Mouse (Mus musculus) macrophage (primary cell): ENCODE results near the gene Ntpcr. TPM values are rescaled to one million over a fixed set of nuclear protein-coding genes. Genes with fewer than 3 reads are reported as not detected.

Experiments used
- H3K27ac ChIP-seq: fragments of 350-480 bp; formaldehyde crosslinking; 2 replicates; pipeline ENCODE4 v1.9.0; 2021
- H3K36me3 ChIP-seq: fragments of 350-480 bp; formaldehyde crosslinking; 2 replicates; pipeline ENCODE4 v1.9.0; 2021; ENCODE audit errors: inconsistent target
- H3K4me3 ChIP-seq: fragments of 350-480 bp; formaldehyde crosslinking; 2 replicates; pipeline ENCODE4 v1.9.0; 2021; ENCODE audit errors: inconsistent target
- H3K79me2 ChIP-seq: fragments of 350-480 bp; formaldehyde crosslinking; 2 replicates; pipeline ENCODE4 v1.9.0; 2021; ENCODE audit errors: inconsistent target
- whole genome bisulfite sequencing: methylation state at CpG from one replicate; pipeline ENCODE4 v1.1.7; 2026; ENCODE audit warnings: inconsistent platforms; ENCODE audit not compliant: missing documents; 5-methylcytosine and 5-hydroxymethylcytosine counted together
- polyA plus RNA-seq: library from polyadenylated mRNA; stranded (reverse); fragments of 250-400 nt; gene quantifications from 3 replicates; pipeline ENCODE4 v1.2.4, GENCODE M21; 2018; ENCODE audit warnings: inconsistent platforms

The Ntpcr gene
- polyA plus RNA-seq, 1 experiment from 2014 or later: 20.0 TPM

- Histone ChIP-seq H3K36me3 (peaks cover 62% of the 10 kb centered on the region), H3K4me3 (no peak overlapping the region), H3K27ac (no peak overlapping the region), H3K79me2 (no peaks in the 10 kb centered on the region)
- 46% methylated on average over 5 of the region's 5 CpGs for WGBS
Observed at GRCm38 (mm10) chr8:125741377-125741776, 11.6 kb downstream of the Ntpcr start.

- peaks cover 62% of the 10 kb centered on the region for H3K36me3 ChIP-seq
- WGBS: 38% methylated on average over 2 of the region's 2 CpGs
Observed at GRCm38 (mm10) chr8:125741855-125742254, 12.1 kb downstream of the Ntpcr start.

GRCm38 (mm10) chr8:125742406-125742805 lies 12.6 kb downstream of the Ntpcr start:
- no peak overlapping the region for H3K27ac ChIP-seq

More at GRCm38 (mm10) chr8:125741855-125742254, 12.1 kb downstream of the Ntpcr start:
- Histone ChIP-seq H3K27ac (no peak overlapping the region), H3K79me2 (no peaks in the 10 kb centered on the region), H3K4me3 (no peak overlapping the region)

GRCm38 (mm10) chr8:125744914-125745576 lies 15.3 kb downstream of the Ntpcr start:
- no peak overlapping the region for H3K27ac ChIP-seq
- H3K4me3 ChIP-seq: no peak overlapping the region
- 89% methylated on average over 10 of the region's 10 CpGs for WGBS
- peaks cover 37% of the 10 kb centered on the region for H3K36me3 ChIP-seq
- H3K79me2 ChIP-seq: no peaks in the 10 kb centered on the region

More at GRCm38 (mm10) chr8:125742406-125742805, 12.6 kb downstream of the Ntpcr start:
- no peak overlapping the region for H3K4me3 ChIP-seq
- 32% methylated on average over 8 of the region's 8 CpGs for WGBS
- H3K36me3 ChIP-seq: peaks cover 62% of the 10 kb centered on the region
- H3K79me2 ChIP-seq: no peaks in the 10 kb centered on the region

GRCm38 (mm10) chr8:125747390-125747789 lies 17.6 kb downstream of the Ntpcr start:
- Histone ChIP-seq H3K4me3 (no peak overlapping the region), H3K79me2 (no peaks in the 10 kb centered on the region), H3K36me3 (peaks cover 25% of the 10 kb centered on the region), H3K27ac (no peak overlapping the region)
- WGBS: 96% methylated on average over 8 of the region's 8 CpGs

GRCm38 (mm10) chr8:125750846-125751245 lies 21.1 kb downstream of the Ntpcr start:
- Histone ChIP-seq H3K4me3 (no peak overlapping the region), H3K79me2 (no peaks in the 10 kb centered on the region), H3K36me3 (peaks cover 14% of the 10 kb centered on the region; the same call in 1 of the 2 replicates), H3K27ac (no peak overlapping the region)
- 48% methylated on average over 8 of the region's 8 CpGs for whole genome bisulfite sequencing

- WGBS: 90% methylated on average over 8 of the region's 8 CpGs
- H3K27ac ChIP-seq: no peak overlapping the region
Observed at GRCm38 (mm10) chr8:125755896-125756295, 26.1 kb downstream of the Ntpcr start.

GRCm38 (mm10) chr8:125756391-125757105 lies 26.8 kb downstream of the Ntpcr start:
- Histone ChIP-seq H3K36me3 (no peaks in the 10 kb centered on the region), H3K79me2 (no peaks in the 10 kb centered on the region), H3K4me3 (no peak overlapping the region), H3K27ac (no peak overlapping the region)
- WGBS: 66% methylated on average over 8 of the region's 9 CpGs

More at GRCm38 (mm10) chr8:125755896-125756295, 26.1 kb downstream of the Ntpcr start:
- H3K79me2 ChIP-seq: no peaks in the 10 kb centered on the region
- H3K4me3 ChIP-seq: no peak overlapping the region
- H3K36me3 ChIP-seq: no peaks in the 10 kb centered on the region

- Histone ChIP-seq H3K27ac (no peak overlapping the region), H3K4me3 (no peak overlapping the region), H3K79me2 (no peaks in the 10 kb centered on the region), H3K36me3 (no peaks in the 10 kb centered on the region)
- 73% methylated on average over 1 of the region's 1 CpGs for WGBS
Observed at GRCm38 (mm10) chr8:125757106-125757496, 27.3 kb downstream of the Ntpcr start.

- Histone ChIP-seq H3K79me2 (no peaks in the 10 kb centered on the region), H3K27ac (no peak overlapping the region), H3K4me3 (no peak overlapping the region), H3K36me3 (no peaks in the 10 kb centered on the region)
- 67% methylated on average over 10 of the region's 10 CpGs for WGBS
Observed at GRCm38 (mm10) chr8:125759022-125759421, 29.3 kb downstream of the Ntpcr start.

GRCm38 (mm10) chr8:125763066-125763786 lies 33.5 kb downstream of the Ntpcr start:
- Histone ChIP-seq H3K79me2 (no peaks in the 10 kb centered on the region), H3K4me3 (no peak overlapping the region), H3K36me3 (no peaks in the 10 kb centered on the region), H3K27ac (no peak overlapping the region)
- WGBS: 95% methylated on average over 13 of the region's 16 CpGs

- H3K36me3 ChIP-seq: no peaks in the 10 kb centered on the region
- H3K27ac ChIP-seq: no peak overlapping the region
- WGBS: 92% methylated on average over 10 of the region's 10 CpGs
- H3K4me3 ChIP-seq: no peak overlapping the region
- no peaks in the 10 kb centered on the region for H3K79me2 ChIP-seq
Observed at GRCm38 (mm10) chr8:125768079-125768478, 38.3 kb downstream of the Ntpcr start.

GRCm38 (mm10) chr8:125772300-125772699 lies 42.5 kb downstream of the Ntpcr start:
- H3K36me3 ChIP-seq: no peaks in the 10 kb centered on the region
- no peak overlapping the region for H3K4me3 ChIP-seq
- H3K79me2 ChIP-seq: no peaks in the 10 kb centered on the region
- no peak overlapping the region for H3K27ac ChIP-seq
- WGBS: 100% methylated on average over 2 of the region's 2 CpGs

GRCm38 (mm10) chr8:125773281-125773803 lies 43.6 kb downstream of the Ntpcr start:
- Histone ChIP-seq H3K4me3 (no peak overlapping the region), H3K36me3 (no peaks in the 10 kb centered on the region), H3K79me2 (no peaks in the 10 kb centered on the region), H3K27ac (no peak overlapping the region)
- 95% methylated on average over 7 of the region's 7 CpGs for WGBS
